In genomic region chr14:24222273-24222672, GRCm38 (mm10) we compare ENCODE assay signal across 16 mouse cellular contexts. TPM values are rescaled to one million over a fixed set of nuclear protein-coding genes. Genes with fewer than 3 reads are reported as not detected.
"Had no signal": no experiment of that assay in that cellular context is flagged by ENCODE, and none has a peak within 500 bp of the region (broad histone marks: within the 10 kb centered on the region; RNA-seq: fewer than 3 reads in every experiment).

No protein-coding gene starts in this region.

- ATAC-seq: midbrain, embryonic 16.5 days had no signal

- H3K27me3 ChIP-seq: midbrain, embryonic 12.5 days; neural tube, embryonic 12.5 days; stomach, embryonic 15.5 days had no signal

- H3K4me2 ChIP-seq: lung, embryonic 14.5 days; midbrain, embryonic 12.5 days; neural tube, embryonic 12.5 days; stomach, embryonic 15.5 days had no signal

- H3K4me3 ChIP-seq: midbrain, embryonic 10.5 days; midbrain, embryonic 12.5 days; neural tube, embryonic 12.5 days; stomach, embryonic 15.5 days had no signal

- DNase-seq: lung, adult 18-20 months; lung, embryonic 14.5 days; lung, postnatal 10 days; lung, postnatal 4 days; midbrain, embryonic 14.5 days; right cerebral cortex, postnatal 14 days; thymus, adult 2 months; thymus, postnatal 25 days; thymus, postnatal 4 days had no signal

- H3K27ac ChIP-seq: midbrain, embryonic 10.5 days; midbrain, embryonic 12.5 days; neural tube, embryonic 12.5 days; stomach, embryonic 15.5 days; stomach, postnatal 0 days had no signal

- H3K9ac ChIP-seq: lung, embryonic 14.5 days; midbrain, embryonic 12.5 days; neural tube, embryonic 12.5 days; stomach, embryonic 15.5 days had no signal

- H3K36me3 ChIP-seq: midbrain, embryonic 10.5 days; midbrain, embryonic 12.5 days; neural tube, embryonic 12.5 days; stomach, embryonic 15.5 days had no signal

- H3K9me3 ChIP-seq: midbrain, embryonic 10.5 days; midbrain, embryonic 12.5 days; neural tube, embryonic 12.5 days; stomach, embryonic 15.5 days had no signal

RNA-seq across cellular contexts. Expression of gene Dlg5, which starts 23.4 kb away (rescaled TPM):
- total RNA-seq: neutrophil, adult 5-6 weeks had no signal
